Mouse (Mus musculus): ENCODE results near the gene Mapk1. TPM values are rescaled to one million over a fixed set of nuclear protein-coding genes. Genes with fewer than 3 reads are reported as not detected.

Gene Mapk1
- total and polyA plus RNA-seq, 2 experiments from 2014 or later = 179 to 210 TPM

DNA sequence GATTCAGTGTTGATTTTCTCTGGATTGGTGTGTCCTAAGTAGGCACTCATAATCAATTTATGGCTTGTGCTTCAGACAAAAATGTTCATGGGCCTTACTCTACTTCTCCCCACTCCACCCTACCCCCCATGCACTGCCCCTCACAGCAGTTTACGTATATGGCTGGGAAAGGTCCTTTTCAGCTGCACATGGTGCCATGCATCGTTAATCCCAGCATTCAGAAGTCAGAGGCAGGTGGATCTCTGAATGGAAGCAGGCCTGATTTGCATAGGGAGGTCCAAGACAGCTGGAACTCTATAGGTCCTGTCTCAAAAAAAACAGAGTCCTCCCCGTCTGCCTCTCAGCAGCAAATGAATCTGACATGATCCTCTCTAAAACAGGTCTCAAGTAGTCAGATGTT is 62.1 kb downstream of the Mapk1 start:
- H3K4me3 ChIP-seq (ENCODE audit: low read depth, low read length) = no peak overlapping the region
- no peak overlapping the region for H3K9ac ChIP-seq (replicated peaks; ENCODE audit: low read length, poor library complexity, severe bottlenecking)
- H3K27ac ChIP-seq (ENCODE audit: low read depth, low read length) = no peak overlapping the region
- no peaks in the 10 kb centered on the region for H3K4me1 ChIP-seq (ENCODE audit: insufficient read depth, low read length)
- TF ChIP-seq CTCF (IDR thresholded peaks at IDR 0.05) = no peak
- H3K9me3 ChIP-seq (ENCODE audit: low read length) = no peaks in the 10 kb centered on the region
- DNase-seq (ENCODE audit: low spot score) (no peak), ATAC-seq (ENCODE audit: low FRiP score) (no peak)
- H3K27me3 ChIP-seq (ENCODE audit: insufficient read depth, low read length) = no peaks in the 10 kb centered on the region
- peaks cover 31% of the 10 kb centered on the region for H3K36me3 ChIP-seq (ENCODE audit: insufficient read depth, low read length)
- WGBS = 21% methylated on average over 3 of the region's 3 CpGs
- H3K4me2 ChIP-seq (ENCODE audit: low read depth, low read length, poor library complexity, severe bottlenecking) = no peak overlapping the region

DNA sequence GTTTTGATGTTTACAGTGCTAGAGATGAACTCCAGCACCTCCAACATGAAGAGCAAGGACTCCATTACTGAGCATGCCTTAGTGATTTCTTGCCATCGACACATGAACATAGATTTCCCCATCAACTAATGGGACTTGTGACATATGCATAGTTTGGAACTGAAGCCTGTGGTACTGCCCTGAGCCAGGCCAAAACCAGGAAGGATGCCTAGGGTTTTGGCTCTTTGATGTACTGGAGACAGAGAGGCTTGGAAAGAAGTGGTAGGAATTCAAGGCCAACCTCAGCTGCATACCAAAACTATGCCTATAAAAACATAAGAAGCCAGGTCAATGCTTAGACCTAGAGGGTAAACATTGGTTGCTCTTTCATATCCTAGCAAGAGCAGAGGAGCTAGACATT is 66.7 kb downstream of the Mapk1 start:
- ATAC-seq (ENCODE audit: low FRiP score) = no peak
- Histone ChIP-seq H3K9ac (replicated peaks; ENCODE audit: low read length, poor library complexity, severe bottlenecking) (no peak overlapping the region), H3K4me1 (ENCODE audit: insufficient read depth, low read length) (no peaks in the 10 kb centered on the region), H3K4me3 (ENCODE audit: low read depth, low read length) (no peak overlapping the region), H3K27ac (ENCODE audit: low read depth, low read length) (no peak overlapping the region), H3K9me3 (ENCODE audit: low read length) (no peaks in the 10 kb centered on the region), H3K4me2 (ENCODE audit: low read depth, low read length, poor library complexity, severe bottlenecking) (no peak overlapping the region), H3K27me3 (ENCODE audit: insufficient read depth, low read length) (no peaks in the 10 kb centered on the region), H3K36me3 (ENCODE audit: insufficient read depth, low read length) (peaks cover 12% of the 10 kb centered on the region; the same call in 1 of the 2 replicates)
- WGBS = 94% methylated on average over 1 of the region's 1 CpGs
- no peak for TF ChIP-seq CTCF (IDR thresholded peaks at IDR 0.05)
- DNase-seq (ENCODE audit: low spot score) = no peak

DNA sequence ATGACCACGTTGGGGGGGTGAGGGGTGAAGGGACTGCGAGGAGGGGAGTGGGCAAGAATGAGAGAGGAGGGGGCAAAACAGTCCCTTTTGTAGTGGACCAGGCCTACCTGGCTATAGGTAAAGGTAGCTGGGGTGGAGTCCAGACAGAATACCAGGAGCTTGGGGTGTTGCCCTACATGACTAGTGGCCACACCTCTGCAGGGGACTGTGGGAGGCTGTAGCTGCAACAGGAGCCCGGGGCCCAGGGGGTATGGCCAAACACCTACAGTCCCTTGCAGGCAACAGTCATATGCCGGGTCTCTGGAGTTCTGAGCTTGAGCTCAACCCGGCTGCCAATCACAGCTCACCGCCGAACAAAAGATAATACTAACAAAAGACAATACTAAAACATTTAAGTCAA is 68.9 kb downstream of the Mapk1 start:
- H3K27me3 ChIP-seq (ENCODE audit: insufficient read depth, low read length) = no peaks in the 10 kb centered on the region
- no peak for DNase-seq (ENCODE audit: low spot score)
- no peak for ATAC-seq (ENCODE audit: low FRiP score)
- H3K36me3 ChIP-seq (ENCODE audit: insufficient read depth, low read length) = peaks cover 6% of the 10 kb centered on the region; the same call in 1 of the 2 replicates
- no peak for TF ChIP-seq CTCF (IDR thresholded peaks at IDR 0.05)
- no peak overlapping the region for H3K4me2 ChIP-seq (ENCODE audit: low read depth, low read length, poor library complexity, severe bottlenecking)
- WGBS = 85% methylated on average over 7 of the region's 7 CpGs
- no peaks in the 10 kb centered on the region for H3K9me3 ChIP-seq (ENCODE audit: low read length)
- no peaks in the 10 kb centered on the region for H3K4me1 ChIP-seq (ENCODE audit: insufficient read depth, low read length)
- H3K4me3 ChIP-seq (ENCODE audit: low read depth, low read length) = no peak overlapping the region
- no peak overlapping the region for H3K27ac ChIP-seq (ENCODE audit: low read depth, low read length)
- H3K9ac ChIP-seq (replicated peaks; ENCODE audit: low read length, poor library complexity, severe bottlenecking) = no peak overlapping the region

DNA sequence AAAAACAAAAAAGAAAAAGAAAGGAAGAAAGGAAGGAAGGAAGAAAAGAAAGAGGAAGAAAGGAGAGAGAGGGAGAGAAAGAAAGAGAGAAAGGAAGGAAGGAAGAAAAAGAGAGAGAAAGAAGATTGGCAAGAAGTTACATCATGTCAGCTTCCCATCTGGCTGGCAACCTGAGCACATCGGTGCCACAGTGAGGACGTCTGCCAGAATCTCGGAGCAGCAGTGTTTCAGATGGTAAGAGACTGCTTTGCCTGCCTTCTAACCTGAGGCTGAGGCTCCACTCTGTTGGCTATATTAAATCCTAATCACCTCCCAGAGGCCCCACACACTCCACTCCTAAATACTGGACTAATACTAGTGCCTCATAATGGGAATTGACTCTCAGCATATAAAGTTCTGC is 70.7 kb downstream of the Mapk1 start:
- ATAC-seq (ENCODE audit: low FRiP score) (no peak), DNase-seq (ENCODE audit: low spot score) (peak; percentile 45)
- WGBS = 66% methylated on average over 3 of the region's 3 CpGs
- Histone ChIP-seq H3K9ac (replicated peaks; ENCODE audit: low read length, poor library complexity, severe bottlenecking) (no peak overlapping the region), H3K4me1 (ENCODE audit: insufficient read depth, low read length) (no peaks in the 10 kb centered on the region), H3K4me3 (ENCODE audit: low read depth, low read length) (no peak overlapping the region), H3K36me3 (ENCODE audit: insufficient read depth, low read length) (0 out of 2 replicates have a peak, but pooled peaks cover 4% of the 10 kb centered on the region), H3K9me3 (ENCODE audit: low read length) (no peaks in the 10 kb centered on the region), H3K27ac (ENCODE audit: low read depth, low read length) (no peak overlapping the region), H3K27me3 (ENCODE audit: insufficient read depth, low read length) (no peaks in the 10 kb centered on the region), H3K4me2 (ENCODE audit: low read depth, low read length, poor library complexity, severe bottlenecking) (no peak overlapping the region)
- TF ChIP-seq CTCF (IDR thresholded peaks at IDR 0.05) = no peak

DNA sequence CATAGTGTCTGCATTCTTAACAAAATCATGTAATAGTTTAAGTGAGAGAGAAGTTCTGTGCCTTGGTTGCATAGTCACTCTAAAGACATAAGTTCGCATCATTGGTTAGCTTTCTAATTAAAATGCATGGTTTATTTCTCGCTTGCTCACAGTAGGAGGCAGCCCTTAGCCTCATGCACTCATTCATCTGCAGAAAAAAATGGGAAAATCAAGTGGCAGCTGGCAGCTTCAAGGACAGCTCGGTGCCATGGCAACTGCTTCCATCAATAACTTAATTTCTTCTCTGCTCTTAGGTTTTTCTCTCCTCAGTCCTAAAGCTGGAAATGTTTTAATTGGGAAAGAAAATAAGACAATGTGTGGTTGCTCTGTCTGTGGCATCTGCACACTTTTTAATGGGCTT is 72.4 kb downstream of the Mapk1 start:
- Histone ChIP-seq H3K4me3 (ENCODE audit: low read depth, low read length) (no peak overlapping the region), H3K4me1 (ENCODE audit: insufficient read depth, low read length) (no peaks in the 10 kb centered on the region), H3K36me3 (ENCODE audit: insufficient read depth, low read length) (no peaks in the 10 kb centered on the region), H3K27me3 (ENCODE audit: insufficient read depth, low read length) (no peaks in the 10 kb centered on the region), H3K9ac (replicated peaks; ENCODE audit: low read length, poor library complexity, severe bottlenecking) (no peak overlapping the region), H3K4me2 (ENCODE audit: low read depth, low read length, poor library complexity, severe bottlenecking) (no peak overlapping the region), H3K9me3 (ENCODE audit: low read length) (no peaks in the 10 kb centered on the region), H3K27ac (ENCODE audit: low read depth, low read length) (no peak overlapping the region)
- DNase-seq (ENCODE audit: low spot score) (peak; percentile 63), ATAC-seq (ENCODE audit: low FRiP score) (0 out of 2 replicates have a peak, but pooled peaks have one; percentile 50)
- 21% methylated on average over 3 of the region's 3 CpGs for WGBS
- no peak for TF ChIP-seq CTCF (IDR thresholded peaks at IDR 0.05)

DNA sequence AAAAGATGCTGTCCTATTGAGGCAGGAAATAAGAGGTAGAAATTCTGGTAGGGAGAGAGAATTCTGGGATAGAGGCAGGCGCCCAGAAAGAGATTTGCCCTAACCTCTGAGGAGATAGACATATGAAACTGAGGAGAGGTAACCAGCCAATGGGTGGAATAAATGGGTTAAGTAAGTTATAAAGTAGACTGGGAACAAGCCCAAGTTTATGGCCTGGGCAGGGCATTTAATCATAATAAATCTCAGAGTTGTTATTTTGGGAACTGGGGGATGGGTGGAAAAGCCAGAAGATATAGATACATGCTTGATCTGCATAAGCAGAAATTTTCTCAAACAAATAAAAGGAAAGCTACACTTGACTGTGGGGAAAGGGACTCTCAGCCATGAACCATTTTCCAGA is 79.2 kb downstream of the Mapk1 start:
- Histone ChIP-seq H3K9me3 (ENCODE audit: low read length) (no peaks in the 10 kb centered on the region), H3K4me3 (ENCODE audit: low read depth, low read length) (no peak overlapping the region), H3K27me3 (ENCODE audit: insufficient read depth, low read length) (no peaks in the 10 kb centered on the region), H3K9ac (replicated peaks; ENCODE audit: low read length, poor library complexity, severe bottlenecking) (no peak overlapping the region), H3K4me1 (ENCODE audit: insufficient read depth, low read length) (no peaks in the 10 kb centered on the region), H3K27ac (ENCODE audit: low read depth, low read length) (no peak overlapping the region), H3K36me3 (ENCODE audit: insufficient read depth, low read length) (no peaks in the 10 kb centered on the region), H3K4me2 (ENCODE audit: low read depth, low read length, poor library complexity, severe bottlenecking) (no peak overlapping the region)
- TF ChIP-seq CTCF (IDR thresholded peaks at IDR 0.05) = no peak
- ATAC-seq (ENCODE audit: low FRiP score) = no peak
- DNase-seq (ENCODE audit: low spot score) = no peak
- 81% methylated on average over 1 of the region's 1 CpGs for WGBS

Data from midbrain, postnatal 0 days (tissue).